8 mouse cellular contexts compared by ENCODE assay signal in the genomic region with DNA sequence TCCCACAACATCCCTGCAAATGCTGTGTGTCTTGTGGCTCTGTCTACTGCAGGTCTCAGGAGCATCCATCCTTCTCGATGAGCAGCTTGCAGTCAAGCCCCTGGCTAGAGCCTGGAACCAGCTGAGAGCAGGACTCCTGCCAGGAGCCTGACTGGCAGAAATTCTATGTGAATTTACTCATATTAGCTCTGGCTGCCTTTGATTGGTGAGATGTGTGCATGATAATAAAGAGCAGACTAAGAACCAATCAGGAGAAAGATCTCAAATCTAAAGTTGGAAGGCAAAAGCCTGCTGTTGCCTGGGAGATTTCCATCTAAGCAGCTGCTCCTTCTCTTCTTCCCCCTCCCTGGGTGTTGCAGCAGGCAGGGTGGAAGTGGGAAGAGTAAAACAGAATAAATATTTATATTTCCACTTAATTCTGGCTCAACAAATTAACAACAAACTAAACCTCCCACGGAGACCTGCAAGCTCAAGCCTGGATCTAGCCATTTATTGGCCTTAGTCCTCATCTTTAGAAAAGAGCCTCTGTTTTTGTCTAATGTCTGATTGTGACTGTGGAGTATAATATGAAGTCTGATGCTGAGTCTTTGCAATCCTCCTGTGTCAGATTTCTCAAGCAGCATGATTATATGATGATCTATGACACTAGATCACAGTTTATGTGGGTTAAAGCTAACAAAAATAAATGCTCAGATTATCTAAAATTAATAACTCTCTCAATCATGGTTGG.
DNase-seq lines count a peak whose midpoint lies in the region; ATAC-seq and TF ChIP-seq lines count a peak whose summit lies in the region.

No protein-coding gene starts in this region.

- H3K9me3 ChIP-seq in intestine, embryonic 14.5 days (ENCODE audit: control insufficient read depth, low read length): no peaks in the 10 kb centered on the region
- no peaks in the 10 kb centered on the region for H3K9me3 ChIP-seq in intestine, postnatal 0 days (ENCODE audit: control insufficient read depth)
- H3K9me3 ChIP-seq in hindbrain, embryonic 12.5 days (replicated peaks): no peaks in the 10 kb centered on the region

- no peak overlapping the region for H3K9ac ChIP-seq in intestine, embryonic 14.5 days (ENCODE audit: low read length)
- no peak overlapping the region for H3K9ac ChIP-seq in intestine, postnatal 0 days (ENCODE audit: low read depth, low read length)
- no peak overlapping the region for H3K9ac ChIP-seq in hindbrain, embryonic 12.5 days

- H3K36me3 ChIP-seq in intestine, embryonic 14.5 days (ENCODE audit: control insufficient read depth, insufficient read depth, low read length): no peaks in the 10 kb centered on the region
- H3K36me3 ChIP-seq in intestine, postnatal 0 days (ENCODE audit: control insufficient read depth, insufficient read depth): no peaks in the 10 kb centered on the region
- H3K36me3 ChIP-seq in hindbrain, embryonic 12.5 days: no peaks in the 10 kb centered on the region

- H3K4me2 ChIP-seq in intestine, embryonic 14.5 days (ENCODE audit: low read length): no peak overlapping the region
- no peak overlapping the region for H3K4me2 ChIP-seq in intestine, postnatal 0 days (replicated peaks; ENCODE audit: low read depth)
- H3K4me2 ChIP-seq in hindbrain, embryonic 12.5 days (replicated peaks): no peak overlapping the region

- H3K4me3 ChIP-seq in intestine, embryonic 14.5 days (ENCODE audit: low read depth, low read length): no peak overlapping the region
- no peak overlapping the region for H3K4me3 ChIP-seq in intestine, postnatal 0 days (ENCODE audit: low read depth, low read length)
- no peak overlapping the region for H3K4me3 ChIP-seq in hindbrain, embryonic 12.5 days

- TF ChIP-seq CTCF in intestine, postnatal 0 days (IDR thresholded peaks at IDR 0.05; ENCODE audit: low read depth): no peak

- no peaks in the 10 kb centered on the region for H3K4me1 ChIP-seq in intestine, embryonic 14.5 days (replicated peaks; ENCODE audit: control insufficient read depth, insufficient read depth, low read length)
- no peaks in the 10 kb centered on the region for H3K4me1 ChIP-seq in intestine, postnatal 0 days (replicated peaks; ENCODE audit: control insufficient read depth, insufficient read depth, low read length)
- no peaks in the 10 kb centered on the region; the same call in 1 of the 2 replicates for H3K4me1 ChIP-seq in hindbrain, embryonic 12.5 days

- H3K27ac ChIP-seq in intestine, embryonic 14.5 days (ENCODE audit: low read depth): no peak overlapping the region
- no peak overlapping the region for H3K27ac ChIP-seq in intestine, postnatal 0 days (ENCODE audit: low read depth, low read length)
- no peak overlapping the region for H3K27ac ChIP-seq in hindbrain, embryonic 12.5 days

- DNase-seq in intestine, embryonic 14.5 days (ENCODE audit: low spot score): no peak
- peak; percentile 93 for DNase-seq in cerebellum, adult 11-12 months
- DNase-seq in left cerebral cortex, postnatal 36 days (ENCODE audit: low spot score in 2 of 2): peak; percentile 72 to 73
- DNase-seq in right cerebral cortex, adult 18-20 months: peak; percentile 82
- DNase-seq in thymus, postnatal 25 days: no peak
- DNase-seq in testis, postnatal 14 days (ENCODE audit: low spot score): no peak

- H3K27me3 ChIP-seq in intestine, embryonic 14.5 days (replicated peaks; ENCODE audit: control insufficient read depth, insufficient read depth, low read length): no peaks in the 10 kb centered on the region
- H3K27me3 ChIP-seq in intestine, postnatal 0 days (replicated peaks; ENCODE audit: control insufficient read depth, insufficient read depth, low read length): no peaks in the 10 kb centered on the region
- no peaks in the 10 kb centered on the region for H3K27me3 ChIP-seq in hindbrain, embryonic 12.5 days

- ATAC-seq in intestine, embryonic 14.5 days (replicated peaks; ENCODE audit: low FRiP score, low TSS enrichment, low read depth): peak; percentile 68; the same call in 1 of the 2 replicates
- ATAC-seq in intestine, postnatal 0 days: no peak
- peak; percentile 81 for ATAC-seq in hindbrain, embryonic 12.5 days (ENCODE audit: low FRiP score)

- WGBS in intestine, embryonic 14.5 days: 41% methylated on average over 2 of the region's 2 CpGs
- WGBS in intestine, postnatal 0 days: 45% methylated on average over 2 of the region's 2 CpGs
- WGBS in hindbrain, embryonic 12.5 days: 39% methylated on average over 2 of the region's 2 CpGs

- intact Hi-C loops in left cerebral cortex, postnatal 36 days (cut with DNase I): no loop called here

Comparison
In these comparisons a context has a peak if more than half of its experiments do, and no peak if none do; other contexts are left out.
1. DNase-seq: peak in cerebellum, adult 11-12 months (single experiment), left cerebral cortex, postnatal 36 days (2 of 2) and right cerebral cortex, adult 18-20 months (single experiment); none in intestine, embryonic 14.5 days (single experiment), thymus, postnatal 25 days (single experiment) and testis, postnatal 14 days (single experiment).